Mouse (Mus musculus) kidney, postnatal 14 days (tissue): ENCODE results near the gene Ptger1.

Experiments
- DNase-seq: peaks from one replicate; pipeline ENCODE4 v3.0.0; 2022; ENCODE audit warnings: mixed read lengths

Ptger1 gene

GRCm38 (mm10) chr8:83697374-83698220 is 31.1 kb downstream of the Ptger1 start:
- DNase-seq = peak; percentile 81

- DNase-seq = peak; percentile 56
Observed at GRCm38 (mm10) chr8:83698291-83698660, 31.8 kb downstream of the Ptger1 start.

GRCm38 (mm10) chr8:83698661-83699453 is 32.4 kb downstream of the Ptger1 start, which contains the start of gene Pkn1:
Gene Pkn1 (minus strand): TSS chr8:83699179.
- peak; percentile 92 for DNase-seq

- no peak for DNase-seq
Observed at GRCm38 (mm10) chr8:83699566-83699965, 33.1 kb downstream of the Ptger1 start.

GRCm38 (mm10) chr8:83700423-83701085 is 34.1 kb downstream of the Ptger1 start:
- DNase-seq = no peak

DNA sequence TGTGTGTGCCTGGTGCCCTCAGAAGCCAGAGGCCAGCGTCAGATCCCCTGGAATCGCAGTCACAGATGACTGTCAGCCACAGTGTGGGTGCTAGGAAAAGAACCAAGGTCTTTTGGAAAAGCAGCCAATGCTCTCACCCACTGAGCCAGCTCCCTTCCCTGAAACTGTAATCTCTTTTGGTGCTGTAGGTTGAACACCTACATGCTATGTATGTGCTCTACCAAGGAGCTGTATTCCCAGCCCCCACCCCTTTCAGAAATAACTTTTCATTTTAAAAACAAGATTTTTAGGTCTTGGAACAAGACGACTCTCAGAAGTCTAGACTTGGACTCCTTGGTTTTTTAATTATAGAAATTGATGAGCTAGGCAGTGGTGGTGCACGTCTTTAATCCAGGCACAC is 36.9 kb downstream of the Ptger1 start:
- DNase-seq = no peak

GRCm38 (mm10) chr8:83706411-83706810 is 39.9 kb downstream of the Ptger1 start:
- DNase-seq = no peak

DNA sequence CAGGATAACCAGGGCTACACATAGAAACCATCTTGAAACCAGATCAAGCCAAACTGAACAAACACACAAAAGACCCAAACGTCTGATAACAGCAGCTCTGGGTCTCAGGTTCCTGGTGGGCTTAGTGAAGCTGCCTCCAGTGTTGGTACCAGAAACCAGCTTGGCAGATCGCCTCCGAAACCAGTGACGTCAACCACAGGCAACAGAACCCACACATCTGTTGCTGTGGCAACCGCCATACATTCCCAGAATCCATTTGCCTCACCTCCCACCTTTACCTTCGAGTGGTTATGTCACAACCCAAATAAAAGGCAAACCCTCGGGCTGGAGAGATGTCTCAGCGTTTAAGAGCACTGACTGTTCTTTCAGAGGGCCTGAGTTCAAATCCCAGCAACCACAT is 41.1 kb downstream of the Ptger1 start:
- DNase-seq = no peak

GRCm38 (mm10) chr8:83714676-83715030 is 48.2 kb downstream of the Ptger1 start:
- no peak for DNase-seq

- peak; percentile 98 for DNase-seq
Observed at GRCm38 (mm10) chr8:83715031-83715690, 48.7 kb downstream of the Ptger1 start, which contains the start of gene Ddx39. Gene Ddx39 (plus strand): TSS chr8:83715177.

DNA sequence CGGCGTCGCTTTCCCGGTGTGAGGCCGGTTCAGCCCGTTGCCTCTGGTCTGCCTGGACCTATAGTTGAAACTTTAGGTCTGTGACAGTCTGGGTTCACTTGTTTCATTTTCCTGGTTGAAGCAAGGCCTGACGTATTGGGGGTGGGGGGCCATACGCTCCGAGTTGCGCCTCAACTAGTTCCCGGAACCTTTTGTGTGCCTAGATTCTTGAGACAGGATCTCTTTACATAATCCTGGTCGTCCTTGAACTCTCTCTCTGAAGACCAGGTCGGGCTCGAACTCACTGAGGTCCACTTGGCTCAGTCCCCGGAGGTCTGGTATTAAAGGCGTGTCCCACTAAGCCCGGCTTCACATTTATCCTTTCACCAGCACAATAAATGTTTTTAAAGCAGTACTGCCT is 49.3 kb downstream of the Ptger1 start:
- DNase-seq = no peak

- no peak for DNase-seq
Observed at GRCm38 (mm10) chr8:83716563-83716962, 50.1 kb downstream of the Ptger1 start.

- DNase-seq = no peak
Observed at GRCm38 (mm10) chr8:83719048-83719447, 52.6 kb downstream of the Ptger1 start.

GRCm38 (mm10) chr8:83719693-83720092 is 53.2 kb downstream of the Ptger1 start:
- no peak for DNase-seq

DNA sequence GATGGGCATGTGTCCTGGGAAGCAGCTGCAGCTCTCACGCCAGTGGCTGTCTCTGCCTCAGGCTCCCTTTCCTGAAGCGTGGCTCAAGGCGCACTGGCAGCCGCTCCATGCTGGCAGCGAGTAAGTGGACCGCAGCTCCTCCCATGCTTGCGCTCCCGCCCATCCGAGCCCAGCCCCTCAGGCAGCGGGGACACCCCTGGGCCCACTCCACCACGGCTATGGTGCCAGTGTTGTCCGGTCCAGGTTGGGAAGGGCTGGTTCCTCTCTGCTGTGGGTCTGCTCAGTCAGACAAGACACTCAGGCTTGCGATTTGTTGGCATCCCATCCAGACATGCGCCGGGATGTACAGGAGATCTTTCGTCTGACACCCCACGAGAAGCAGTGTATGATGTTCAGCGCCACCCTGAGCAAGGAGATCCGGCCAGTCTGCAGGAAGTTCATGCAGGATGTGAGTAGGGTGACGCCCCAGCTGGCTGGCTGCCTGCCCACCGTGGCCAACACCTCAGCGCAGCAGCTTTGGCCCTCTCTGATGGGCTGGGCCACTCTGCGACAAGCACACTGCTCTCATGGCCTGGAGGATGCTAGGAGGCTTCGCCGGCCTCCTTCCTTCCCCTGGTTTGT is 55.0 kb downstream of the Ptger1 start:
- peak; percentile 88 for DNase-seq
